Mouse (Mus musculus) lung, embryonic 14.5 days (tissue): ENCODE measurements around the gene Jph4. TPM values are rescaled to one million over a fixed set of nuclear protein-coding genes. Genes with fewer than 3 reads are reported as not detected.

Experiments used
- ATAC-seq: fragments of 200-750 bp; cut with Nextera tagmentation; 2 replicates; pipeline ENCODE4 v1.8.0; 2017; ENCODE audit warnings: mild to moderate bottlenecking, moderate TSS enrichment, moderate library complexity; ENCODE audit not compliant: insufficient read depth
- DNase-seq: peaks from one replicate; pipeline ENCODE4 v3.0.0-alpha.2; 2015
- H3K27ac ChIP-seq: fragments of 300-500 bp; sonication (generic); 2 replicates; pipeline ENCODE4 v1.5.1; 2014; ENCODE audit warnings: low read depth, mild to moderate bottlenecking, moderate library complexity
- H3K27me3 ChIP-seq: fragments of 300-500 bp; sonication (generic); 2 replicates; pipeline ENCODE4 v1.6.1; 2014; ENCODE audit warnings: low read length, control low read depth; ENCODE audit not compliant: insufficient read depth
- H3K36me3 ChIP-seq: fragments of 300-500 bp; sonication (generic); 2 replicates; pipeline ENCODE4 v1.6.1; 2014; ENCODE audit warnings: control low read depth; ENCODE audit not compliant: insufficient read depth
- H3K4me1 ChIP-seq: fragments of 300-500 bp; sonication (generic); 2 replicates; pipeline ENCODE4 v1.6.1; 2014; ENCODE audit warnings: antibody characterized with exemption, control low read depth; ENCODE audit not compliant: insufficient read depth
- H3K4me2 ChIP-seq: fragments of 300-500 bp; sonication (generic); 2 replicates; pipeline ENCODE4 v1.6.1; 2014; ENCODE audit warnings: mild to moderate bottlenecking
- H3K4me3 ChIP-seq: fragments of 300-500 bp; sonication (generic); 2 replicates; pipeline ENCODE4 v1.5.1; 2014; ENCODE audit warnings: low read depth, low read length
- H3K9ac ChIP-seq: fragments of 300-500 bp; sonication (generic); 2 replicates; pipeline ENCODE4 v1.6.1; 2014
- H3K9me3 ChIP-seq: fragments of 300-500 bp; sonication (generic); 2 replicates; pipeline ENCODE4 v1.6.1; 2016; ENCODE audit warnings: low read depth, low read length, control low read depth
- CTCF ChIP-seq: IDR thresholded peaks from 2 replicates; pipeline ENCODE4 v1.5.1; 2016; ENCODE audit warnings: antibody characterized with exemption, low read depth
- WGBS: fragments of 180-500 bp; shearing (Covaris S2); extraction: QIAGEN DNeasy Blood & Tissue Kit; methylation state at CpG from one replicate; pipeline ENCODE4 v1.1.7; 2014; 5-methylcytosine and 5-hydroxymethylcytosine counted together
- polyA plus RNA-seq: library from polyadenylated mRNA; unstranded; fragments of >200 nt; fragmentation: Nextera tagmentation; extraction: Ambion mirVana; gene quantifications from 2 replicates; pipeline ENCODE4 v1.2.1, GENCODE M21; 2014

Gene Jph4
- polyA plus RNA-seq, 1 experiment from 2014 or later = 0.37 TPM

GRCm38 (mm10) chr14:55110076-55110475 is 6.7 kb downstream of the Jph4 start:
- H3K9me3 ChIP-seq = no peaks in the 10 kb centered on the region
- H3K27me3 ChIP-seq = peaks cover 44% of the 10 kb centered on the region
- no peaks in the 10 kb centered on the region for H3K36me3 ChIP-seq
- TF ChIP-seq CTCF = no peak
- no peak for ATAC-seq
- WGBS = 23% methylated on average over 9 of the region's 9 CpGs
- H3K4me2 ChIP-seq = no peak overlapping the region
- no peak overlapping the region for H3K9ac ChIP-seq
- H3K4me1 ChIP-seq = peaks cover 5% of the 10 kb centered on the region; the same call in 1 of the 2 replicates
- no peak overlapping the region for H3K27ac ChIP-seq
- no peak overlapping the region for H3K4me3 ChIP-seq
- no peak for DNase-seq

- ATAC-seq (no peak), DNase-seq (no peak)
- Histone ChIP-seq H3K4me2 (no peak overlapping the region), H3K27me3 (peaks cover 36% of the 10 kb centered on the region), H3K9me3 (no peaks in the 10 kb centered on the region), H3K36me3 (no peaks in the 10 kb centered on the region), H3K4me3 (no peak overlapping the region), H3K4me1 (peaks cover 5% of the 10 kb centered on the region; the same call in 1 of the 2 replicates), H3K9ac (no peak overlapping the region), H3K27ac (no peak overlapping the region)
- WGBS = 16% methylated on average over 21 of the region's 21 CpGs
- TF ChIP-seq CTCF = no peak
These were observed 7.5 kb downstream of the Jph4 start for GRCm38 (mm10) chr14:55109048-55109873.

DNA sequence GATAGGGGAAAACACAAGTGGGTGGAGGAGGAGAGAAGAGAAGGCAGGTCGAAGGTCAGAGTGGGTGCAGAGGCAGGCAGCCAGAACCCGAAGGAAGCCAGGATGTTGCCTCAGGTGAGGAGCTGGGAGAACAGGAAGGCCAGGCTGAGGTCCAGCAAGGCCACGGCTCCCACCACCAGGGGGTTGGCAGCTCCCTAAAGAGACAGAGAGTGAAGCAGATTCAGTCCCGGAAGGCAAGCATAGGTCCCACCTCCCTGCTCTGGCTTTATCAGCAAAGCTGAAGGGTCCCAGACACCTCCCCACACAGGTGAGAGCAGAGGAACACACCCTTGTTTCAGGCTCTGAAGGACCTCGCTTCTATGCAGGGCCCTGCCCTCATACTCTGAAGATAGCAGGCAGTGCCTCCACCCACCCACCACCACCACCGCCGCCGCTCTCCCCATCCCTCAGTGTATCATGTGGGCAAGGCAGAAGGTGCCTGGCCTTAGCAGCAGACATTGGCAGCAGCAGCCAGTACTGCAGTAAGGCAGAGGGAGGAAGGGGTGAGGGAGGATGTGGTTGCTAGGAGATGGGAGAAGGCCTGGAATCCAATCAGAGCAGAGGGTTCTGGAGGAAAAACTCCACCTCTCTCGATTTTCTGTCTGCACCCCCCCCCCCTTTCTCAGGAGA is 8.4 kb downstream of the Jph4 start:
- Histone ChIP-seq H3K27ac (no peak overlapping the region), H3K9me3 (no peaks in the 10 kb centered on the region), H3K9ac (no peak overlapping the region), H3K27me3 (peaks cover 26% of the 10 kb centered on the region), H3K4me2 (no peak overlapping the region), H3K4me3 (no peak overlapping the region), H3K4me1 (peaks cover 5% of the 10 kb centered on the region; the same call in 1 of the 2 replicates), H3K36me3 (no peaks in the 10 kb centered on the region)
- TF ChIP-seq CTCF = no peak
- DNase-seq (no peak), ATAC-seq (no peak)
- 35% methylated on average over 9 of the region's 9 CpGs for WGBS

DNA sequence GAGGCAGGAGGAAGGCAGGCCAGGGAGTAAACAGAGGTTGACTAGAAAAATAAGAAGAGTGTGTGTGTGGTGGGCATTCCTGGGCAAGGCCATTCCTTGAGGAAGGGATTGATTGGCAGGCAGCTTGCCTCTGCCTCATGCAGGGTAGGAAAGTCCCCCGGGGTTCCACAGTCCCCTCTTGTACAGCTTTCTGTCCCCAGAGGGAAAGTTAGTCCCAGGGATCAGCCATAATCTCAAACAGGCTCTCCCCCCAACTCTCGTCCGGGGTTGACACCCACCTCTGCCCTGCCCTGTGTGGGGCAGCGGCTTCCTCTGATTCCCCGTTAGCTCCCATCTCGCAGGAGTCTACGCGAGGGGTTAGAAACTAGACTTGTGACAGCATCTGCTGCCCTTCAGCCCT is 9.7 kb downstream of the Jph4 start:
- 77% methylated on average over 8 of the region's 8 CpGs for WGBS
- Histone ChIP-seq H3K9me3 (no peaks in the 10 kb centered on the region), H3K36me3 (no peaks in the 10 kb centered on the region; the same call in 1 of the 2 replicates), H3K4me1 (peaks cover 5% of the 10 kb centered on the region; the same call in 1 of the 2 replicates), H3K4me2 (peak overlapping the region; percentile 79; the same call in 1 of the 2 replicates), H3K4me3 (no peak overlapping the region), H3K9ac (no peak overlapping the region), H3K27ac (no peak overlapping the region), H3K27me3 (peaks cover 19% of the 10 kb centered on the region)
- TF ChIP-seq CTCF = no peak
- ATAC-seq (no peak), DNase-seq (no peak)

DNA sequence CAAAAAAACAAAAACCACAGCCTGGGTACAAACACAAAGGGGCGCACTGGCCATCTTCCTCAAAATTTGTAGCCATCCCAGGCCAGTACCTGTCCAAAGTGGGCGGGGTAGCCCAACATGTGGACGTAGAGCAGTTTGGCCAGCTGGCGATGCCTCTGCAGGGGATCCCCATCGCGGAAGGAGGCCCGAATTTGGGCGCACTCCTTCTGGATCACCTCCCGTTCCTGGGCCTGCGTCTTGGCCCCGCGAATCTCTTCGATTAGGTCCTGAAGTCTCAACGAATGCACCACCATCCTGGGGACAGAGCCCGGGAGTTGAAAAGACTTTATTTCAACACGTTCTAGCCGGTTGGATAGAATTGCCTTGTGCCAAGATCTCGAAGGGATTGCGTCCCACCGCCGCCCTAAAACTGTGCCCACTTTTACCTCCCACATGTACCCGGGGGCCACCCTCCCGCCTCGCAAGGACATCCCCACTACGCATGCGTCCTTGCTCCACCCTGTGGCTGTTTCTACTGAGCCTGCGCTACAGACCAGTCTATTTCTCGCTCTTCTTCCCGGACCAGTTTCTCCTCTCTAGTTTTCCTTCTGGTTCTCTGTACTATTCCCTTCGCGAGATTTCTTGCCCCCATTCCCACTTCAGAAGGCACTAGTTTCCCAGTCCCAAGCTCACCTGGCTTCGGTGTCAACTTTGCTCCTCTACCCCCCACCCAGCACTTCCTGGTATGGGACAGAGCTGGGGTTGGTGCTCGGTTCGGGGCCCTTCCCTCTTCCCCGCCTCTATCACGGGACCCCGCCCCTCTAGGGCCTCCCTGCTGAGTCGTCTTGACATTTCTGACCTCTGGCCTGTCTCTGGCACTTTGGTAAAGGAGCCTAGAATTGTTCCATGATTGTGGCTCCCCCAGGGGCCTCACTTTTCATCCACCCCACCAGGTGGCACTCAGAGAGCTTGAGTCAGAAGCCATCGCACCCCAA is 10.6 kb downstream of the Jph4 start, which contains the start of gene Ap1g2:
Ap1g2 (minus strand) TSS at position 758 of the 974 bp plus-strand sequence.
- H3K27me3 ChIP-seq = peaks cover 18% of the 10 kb centered on the region
- peak; percentile 79 for ATAC-seq

DNA sequence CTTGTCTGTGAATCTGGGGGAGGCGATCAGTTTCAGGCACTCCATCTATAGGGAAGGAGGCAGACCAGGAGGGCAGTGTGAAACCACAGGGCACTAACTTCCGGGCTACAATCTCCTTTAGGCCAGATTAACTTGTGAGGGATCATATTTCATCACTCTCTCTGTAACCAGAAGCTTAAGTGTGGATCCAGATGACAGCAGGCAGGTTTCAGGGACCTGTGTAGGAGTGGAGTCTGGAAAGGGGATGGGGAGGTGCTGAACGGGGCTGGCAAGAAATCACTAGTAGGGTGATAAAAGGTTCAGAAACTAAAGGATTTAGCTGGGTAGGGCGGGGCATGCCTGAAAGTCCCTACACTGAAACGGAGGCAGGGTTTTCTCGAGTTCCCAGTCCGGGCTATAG is 11.3 kb downstream of the Jph4 start:
- H3K9me3 ChIP-seq = no peaks in the 10 kb centered on the region
- peak overlapping the region; percentile 53; the same call in 1 of the 2 replicates for H3K9ac ChIP-seq
- peak overlapping the region; percentile 49 for H3K4me3 ChIP-seq
- H3K4me1 ChIP-seq = peaks cover 5% of the 10 kb centered on the region; the same call in 1 of the 2 replicates
- no peak for TF ChIP-seq CTCF
- H3K27ac ChIP-seq = no peak overlapping the region
- no peak for DNase-seq
- 5% methylated on average over 7 of the region's 7 CpGs for WGBS
- H3K36me3 ChIP-seq = peaks cover 5% of the 10 kb centered on the region; the same call in 1 of the 2 replicates
- H3K27me3 ChIP-seq = peaks cover 11% of the 10 kb centered on the region
- no peak for ATAC-seq
- peak overlapping the region; percentile 79 for H3K4me2 ChIP-seq

More for the DNA sequence above, 10.6 kb downstream of the Jph4 start, which contains the start of gene Ap1g2:
- peak; percentile 86 for DNase-seq
- Histone ChIP-seq H3K27ac (peak within 1 kb of the TSS; percentile 42), H3K4me3 (peak within 1 kb of the TSS; percentile 49), H3K9me3 (no peaks in the 10 kb centered on the region), H3K36me3 (peaks cover 3% of the 10 kb centered on the region; the same call in 1 of the 2 replicates), H3K4me1 (peaks cover 5% of the 10 kb centered on the region; the same call in 1 of the 2 replicates), H3K9ac (peak within 1 kb of the TSS; percentile 53), H3K4me2 (peak within 1 kb of the TSS; percentile 79)
- WGBS = 1% methylated on average over 39 of the region's 39 CpGs
- peak; percentile 40 for TF ChIP-seq CTCF
